Mouse (Mus musculus): ENCODE results near the gene Sp9. TPM values are rescaled to one million over a fixed set of nuclear protein-coding genes. Genes with fewer than 3 reads are reported as not detected.

The Sp9 gene
- polyA plus RNA-seq (2012), result 0.01 and 0.04 TPM in 2 replicates

DNA sequence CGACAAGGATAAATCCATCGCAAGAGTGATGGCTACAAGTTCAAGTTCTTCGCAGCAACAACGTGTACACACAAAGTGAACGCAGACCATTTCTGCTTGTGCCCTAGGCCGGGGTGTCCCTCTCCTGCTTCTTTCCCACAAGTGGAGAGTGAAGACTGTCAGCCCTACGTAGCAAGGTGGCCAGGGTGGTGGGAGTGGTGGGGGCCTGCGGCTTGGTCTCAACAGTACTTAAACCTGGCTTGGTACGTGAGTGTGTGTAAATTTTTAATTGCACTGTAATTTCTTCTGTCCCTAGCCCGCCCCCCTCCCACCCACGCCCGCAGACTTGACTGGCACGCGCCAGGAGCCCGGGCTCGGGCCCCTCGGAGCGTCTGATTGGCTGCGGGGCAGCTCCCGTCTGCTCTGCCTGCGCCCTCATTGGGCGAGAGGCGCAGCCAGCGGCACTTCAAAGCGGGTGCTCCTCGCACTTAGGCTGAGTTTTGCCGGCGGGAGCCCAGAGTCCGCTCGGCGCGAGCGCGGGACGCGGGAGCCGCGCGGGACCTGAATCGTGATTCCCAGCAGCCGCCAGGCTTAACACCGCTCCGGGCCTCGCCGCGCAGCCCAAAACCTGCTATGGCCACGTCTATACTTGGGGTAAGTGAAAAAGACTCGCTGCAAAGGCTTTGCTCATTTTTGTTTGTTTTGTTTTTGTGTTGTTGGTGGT lies at the start of gene Sp9:
Gene Sp9 (plus strand): TSS at position 467 of the 703 bp plus-strand sequence.

DNA sequence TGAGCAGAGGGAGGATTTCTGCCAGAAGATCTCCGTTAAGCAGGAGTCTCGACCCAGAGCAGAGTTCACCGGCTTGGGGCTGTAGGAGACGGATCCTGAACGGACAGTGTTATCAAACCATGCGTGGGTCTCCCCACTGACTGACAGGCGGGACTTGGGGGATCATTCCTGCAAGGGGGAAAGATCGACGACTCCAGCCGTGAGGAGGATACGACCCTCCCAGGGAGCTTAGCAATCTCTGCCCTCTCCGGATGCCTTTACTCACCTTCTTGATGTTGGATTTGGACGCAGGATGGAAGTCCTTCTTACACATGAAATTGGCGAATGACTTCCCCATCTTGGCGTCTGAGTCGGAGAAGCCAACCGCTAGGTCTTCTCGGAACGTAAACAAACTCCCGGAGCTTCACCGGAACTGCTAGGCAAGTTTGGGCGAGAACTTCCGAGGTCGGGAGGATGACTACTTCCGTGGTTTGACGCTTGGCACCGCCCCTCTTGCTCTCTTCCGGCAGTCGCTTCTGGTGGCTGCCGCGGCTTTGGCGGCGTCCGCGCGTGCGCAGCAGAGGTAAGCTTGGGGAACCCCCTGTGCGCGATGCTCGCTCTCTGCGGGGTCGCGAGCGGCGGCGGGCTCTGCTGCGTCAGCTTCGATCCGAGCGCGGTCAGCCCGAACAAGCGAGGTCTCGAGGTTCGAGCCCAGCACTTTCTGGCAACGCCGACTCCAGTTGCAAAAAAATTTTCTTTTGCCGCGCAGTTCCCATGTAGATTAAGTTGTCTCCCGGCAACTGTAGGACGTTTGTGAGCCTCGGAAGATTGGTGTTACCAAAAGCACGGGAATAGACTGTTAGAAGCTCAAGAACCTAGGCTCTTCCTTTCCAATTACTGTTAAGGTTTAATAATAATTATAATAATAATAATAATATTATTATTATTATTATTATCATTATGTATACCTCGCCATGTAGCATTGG lies 40.7 kb downstream of the Sp9 start, which contains the start of the genes Scrn3 and Cir1:
Gene Scrn3 (plus strand): TSS at position 450 of the 965 bp plus-strand sequence.
Gene Cir1 (minus strand): TSS at position 550 of the 965 bp plus-strand sequence.

Other genes starting within 250 kb of the Sp9 start
- gene Ola1, start 53.0 kb upstream of the Sp9 start, polyA plus RNA-seq (2012), result 39.3 and 51.4 TPM in 2 replicates
- gene Scrn3, start 40.7 kb downstream of the Sp9 start, polyA plus RNA-seq (2012), result 1.2 and 1.3 TPM in 2 replicates
- 12.6 and 20.4 TPM in 2 replicates for gene Cir1, start 40.8 kb downstream of the Sp9 start, polyA plus RNA-seq (2012)
- gene Gpr155, start 114.6 kb downstream of the Sp9 start, polyA plus RNA-seq (2012), result 0.43 and 0.46 TPM in 2 replicates